Mouse (Mus musculus) heart, embryonic 10.5 days (tissue): ENCODE results near the gene Dnmt3a. TPM values are rescaled to one million over a fixed set of nuclear protein-coding genes. Genes with fewer than 3 reads are reported as not detected.

Experiments used
- DNase-seq: peaks from one replicate; pipeline ENCODE4 v3.0.0-alpha.2; 2017; ENCODE audit warnings: low spot score
- H3K27ac ChIP-seq: fragments of 300-500 bp; sonication (generic); 2 replicates; pipeline ENCODE4 v1.5.1; 2016; ENCODE audit warnings: mild to moderate bottlenecking
- H3K27me3 ChIP-seq: fragments of 300-500 bp; sonication (generic); 2 replicates; pipeline ENCODE4 v1.6.1; 2016; ENCODE audit warnings: mild to moderate bottlenecking; ENCODE audit not compliant: poor library complexity, insufficient read depth, severe bottlenecking
- H3K36me3 ChIP-seq: fragments of 300-500 bp; sonication (generic); 2 replicates; pipeline ENCODE4 v1.6.1; 2016; ENCODE audit warnings: mild to moderate bottlenecking, moderate library complexity
- H3K4me1 ChIP-seq: fragments of 300-500 bp; sonication (generic); 2 replicates; pipeline ENCODE4 v1.6.1; 2016; ENCODE audit warnings: mild to moderate bottlenecking
- H3K4me3 ChIP-seq: fragments of 300-500 bp; sonication (generic); 2 replicates; pipeline ENCODE4 v1.5.1; 2016; ENCODE audit warnings: mild to moderate bottlenecking, moderate library complexity
- H3K9me3 ChIP-seq: fragments of 300-500 bp; sonication (generic); 2 replicates; pipeline ENCODE4 v1.6.1; 2016; ENCODE audit warnings: mild to moderate bottlenecking, moderate library complexity
- WGBS: fragments of 180-500 bp; shearing (Covaris S2); methylation state at CpG from one replicate; pipeline ENCODE4 v1.1.7; 2016; 5-methylcytosine and 5-hydroxymethylcytosine counted together
- polyA plus RNA-seq: library from polyadenylated mRNA; unstranded; fragments of >200 nt; fragmentation: Nextera tagmentation; extraction: Ambion mirVana; gene quantifications from 2 replicates; pipeline ENCODE4 v1.2.1, GENCODE M21; 2016

The Dnmt3a gene
- polyA plus RNA-seq, 1 experiment from 2014 or later, result 154 TPM

DNA sequence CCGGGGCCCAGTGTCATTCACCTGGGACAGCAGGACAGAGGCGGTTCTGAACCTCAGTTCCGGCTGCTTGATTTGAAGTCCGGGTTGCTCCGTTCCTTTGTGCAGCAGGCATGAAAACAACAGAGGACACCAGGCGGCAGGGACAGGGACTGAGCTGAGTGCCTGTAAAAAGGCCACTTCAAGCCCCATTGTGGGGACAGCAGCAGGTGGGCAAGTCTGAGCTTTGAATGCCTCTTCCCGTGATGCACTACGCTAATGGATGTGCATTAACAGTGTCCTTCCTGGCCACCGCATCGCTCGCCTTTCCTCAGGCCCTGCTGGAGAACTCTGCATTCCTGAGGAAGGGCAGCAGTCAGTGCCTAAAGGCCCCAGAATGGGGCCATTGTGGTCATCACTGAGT lies 136.2 kb downstream of the Dnmt3a start:
- H3K27me3 ChIP-seq, result peaks cover 3% of the 10 kb centered on the region; the same call in 1 of the 2 replicates
- no peak for DNase-seq
- H3K4me3 ChIP-seq, result no peak overlapping the region
- H3K36me3 ChIP-seq, result no peaks in the 10 kb centered on the region
- H3K27ac ChIP-seq, result no peak overlapping the region
- H3K4me1 ChIP-seq, result no peaks in the 10 kb centered on the region
- WGBS, result 50% methylated on average over 11 of the region's 11 CpGs
- H3K9me3 ChIP-seq, result no peaks in the 10 kb centered on the region

DNA sequence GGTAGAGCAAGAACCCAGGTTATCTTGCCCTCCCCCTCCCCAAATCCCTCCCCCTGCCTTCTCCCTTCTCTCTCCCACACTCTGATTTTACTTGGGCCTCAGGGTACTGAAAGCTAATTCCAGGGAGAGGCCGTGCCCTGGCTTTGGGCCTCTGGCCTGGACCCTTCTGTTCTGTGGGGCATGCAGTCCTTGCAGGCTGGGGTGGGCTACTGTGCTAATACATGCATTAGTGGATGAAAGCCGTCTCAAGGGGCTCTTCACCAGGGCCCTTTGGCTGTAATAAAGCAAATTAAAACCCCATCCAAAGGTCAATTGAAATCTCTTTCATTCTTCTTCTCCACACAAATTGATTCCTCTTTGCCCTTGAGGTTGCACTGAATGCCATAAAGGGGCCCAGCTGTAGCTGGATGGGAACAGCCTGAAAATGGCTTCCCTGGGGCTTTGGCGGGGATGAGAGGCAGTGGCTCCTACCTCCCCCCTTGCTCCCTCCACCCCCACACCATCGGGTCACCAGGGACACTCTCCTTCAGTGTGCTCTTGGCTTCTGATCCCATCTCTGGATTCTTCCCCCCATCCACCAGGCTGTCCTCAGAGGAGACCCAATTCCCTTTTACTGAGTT lies 138.8 kb downstream of the Dnmt3a start:
- H3K9me3 ChIP-seq, result no peaks in the 10 kb centered on the region
- WGBS, result 70% methylated on average over 4 of the region's 4 CpGs
- H3K36me3 ChIP-seq, result no peaks in the 10 kb centered on the region
- no peak for DNase-seq
- H3K4me3 ChIP-seq, result no peak overlapping the region
- peaks cover 9% of the 10 kb centered on the region; the same call in 1 of the 2 replicates for H3K27me3 ChIP-seq
- H3K27ac ChIP-seq, result no peak overlapping the region
- H3K4me1 ChIP-seq, result no peaks in the 10 kb centered on the region

DNA sequence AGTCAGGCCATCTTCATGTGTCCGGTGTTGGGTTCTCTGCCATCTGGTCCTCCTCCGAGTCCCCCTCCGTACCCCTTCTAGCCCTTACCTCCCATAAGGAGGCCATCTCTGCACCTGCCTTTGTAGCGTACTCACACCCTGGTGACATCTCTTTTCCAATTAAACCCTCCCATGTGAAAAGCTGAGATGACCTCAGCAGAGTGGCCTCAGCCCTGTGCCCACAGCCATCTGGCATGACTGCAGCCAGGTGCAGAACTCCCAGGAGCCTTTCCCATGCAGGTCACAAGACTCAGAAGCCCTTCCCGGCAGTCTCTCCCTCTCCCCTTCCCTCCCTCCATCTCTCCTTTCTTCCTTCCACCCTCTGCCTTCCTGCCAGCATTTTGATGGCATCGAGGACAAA lies 141.7 kb downstream of the Dnmt3a start:
- no peaks in the 10 kb centered on the region for H3K4me1 ChIP-seq
- H3K9me3 ChIP-seq, result no peaks in the 10 kb centered on the region
- no peak overlapping the region for H3K4me3 ChIP-seq
- H3K27ac ChIP-seq, result no peak overlapping the region
- H3K27me3 ChIP-seq, result peaks cover 9% of the 10 kb centered on the region; the same call in 1 of the 2 replicates
- 76% methylated on average over 6 of the region's 6 CpGs for WGBS
- no peaks in the 10 kb centered on the region for H3K36me3 ChIP-seq
- DNase-seq, result no peak

DNA sequence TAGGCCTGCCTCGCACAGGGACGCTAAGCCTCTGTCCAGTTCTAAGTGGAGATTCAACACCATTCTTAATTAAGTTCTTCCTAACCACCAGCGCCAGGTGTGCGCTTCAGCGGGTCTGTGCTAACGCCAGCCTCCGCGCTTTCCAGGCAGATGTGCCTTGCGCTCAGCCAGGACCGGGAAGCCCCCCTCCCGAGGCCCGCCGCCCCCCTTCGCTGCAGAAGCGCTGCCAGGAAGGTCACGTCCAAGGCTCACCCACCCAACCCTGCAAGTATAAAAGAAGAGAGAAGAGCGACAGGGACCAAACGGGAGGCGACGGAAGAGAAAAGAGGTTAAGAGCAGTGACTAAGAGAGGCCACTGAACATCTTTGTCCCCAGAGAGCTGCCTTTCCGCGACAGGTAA lies 148.8 kb downstream of the Dnmt3a start, which contains the start of gene Pomc:
Pomc (plus strand) TSS at position 301 of the 400 bp plus-strand sequence.
- peaks cover 23% of the 10 kb centered on the region for H3K27me3 ChIP-seq
- no peaks in the 10 kb centered on the region for H3K9me3 ChIP-seq
- peaks cover 4% of the 10 kb centered on the region; the same call in 1 of the 2 replicates for H3K4me1 ChIP-seq
- WGBS, result 23% methylated on average over 22 of the region's 22 CpGs
- no peak within 1 kb of the TSS for H3K27ac ChIP-seq
- H3K4me3 ChIP-seq, result no peak within 1 kb of the TSS
- H3K36me3 ChIP-seq, result no peaks in the 10 kb centered on the region
- no peak for DNase-seq

DNA sequence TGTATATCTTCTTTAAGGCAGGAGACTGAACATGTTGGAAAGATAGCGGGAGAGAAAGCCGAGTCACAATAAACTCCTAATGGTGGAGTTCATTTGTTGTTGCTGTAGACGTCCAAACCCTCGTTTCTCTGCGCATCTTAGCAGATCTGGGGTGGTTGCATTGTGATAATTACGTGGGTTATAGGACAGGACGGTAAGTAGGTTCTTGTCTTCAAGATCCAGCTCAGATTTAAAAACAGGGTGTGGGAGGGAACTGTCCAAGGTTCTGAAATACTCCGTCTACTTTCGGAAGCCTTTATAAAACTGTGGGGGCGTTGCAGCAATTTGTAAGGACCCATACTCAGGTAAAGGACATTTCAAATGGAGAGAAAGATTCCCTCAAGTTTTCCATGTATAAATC lies 149.6 kb downstream of the Dnmt3a start:
- DNase-seq, result no peak
- 28% methylated on average over 10 of the region's 10 CpGs for WGBS
- peaks cover 23% of the 10 kb centered on the region for H3K27me3 ChIP-seq
- peaks cover 11% of the 10 kb centered on the region; the same call in 1 of the 2 replicates for H3K4me1 ChIP-seq
- H3K9me3 ChIP-seq, result no peaks in the 10 kb centered on the region
- no peak overlapping the region for H3K27ac ChIP-seq
- H3K4me3 ChIP-seq, result no peak overlapping the region
- no peaks in the 10 kb centered on the region for H3K36me3 ChIP-seq

DNA sequence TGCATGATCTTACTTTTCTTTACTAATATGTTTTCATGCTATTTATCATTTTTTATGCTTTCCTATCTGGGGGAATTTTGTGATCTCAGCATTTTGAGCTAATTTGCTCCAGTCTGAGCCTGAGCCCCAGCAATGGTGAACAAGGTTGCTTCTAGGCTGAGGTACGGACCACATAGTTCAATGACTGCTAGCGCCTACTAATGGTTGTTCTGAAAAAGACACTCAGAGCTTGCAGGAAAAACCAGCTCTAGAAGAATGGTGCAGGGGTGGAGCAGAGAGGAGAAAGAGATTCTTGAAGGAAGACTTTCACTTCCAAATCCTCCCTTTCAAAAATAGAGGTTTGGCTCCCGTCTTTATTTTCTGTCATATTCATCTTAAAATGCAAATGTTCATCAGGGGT lies 150.5 kb downstream of the Dnmt3a start:
- H3K4me1 ChIP-seq, result peaks cover 14% of the 10 kb centered on the region; the same call in 1 of the 2 replicates
- H3K36me3 ChIP-seq, result no peaks in the 10 kb centered on the region
- no peak overlapping the region for H3K4me3 ChIP-seq
- H3K27ac ChIP-seq, result no peak overlapping the region
- peaks cover 23% of the 10 kb centered on the region for H3K27me3 ChIP-seq
- WGBS, result 18% methylated on average over 3 of the region's 3 CpGs
- DNase-seq, result no peak
- H3K9me3 ChIP-seq, result no peaks in the 10 kb centered on the region

DNA sequence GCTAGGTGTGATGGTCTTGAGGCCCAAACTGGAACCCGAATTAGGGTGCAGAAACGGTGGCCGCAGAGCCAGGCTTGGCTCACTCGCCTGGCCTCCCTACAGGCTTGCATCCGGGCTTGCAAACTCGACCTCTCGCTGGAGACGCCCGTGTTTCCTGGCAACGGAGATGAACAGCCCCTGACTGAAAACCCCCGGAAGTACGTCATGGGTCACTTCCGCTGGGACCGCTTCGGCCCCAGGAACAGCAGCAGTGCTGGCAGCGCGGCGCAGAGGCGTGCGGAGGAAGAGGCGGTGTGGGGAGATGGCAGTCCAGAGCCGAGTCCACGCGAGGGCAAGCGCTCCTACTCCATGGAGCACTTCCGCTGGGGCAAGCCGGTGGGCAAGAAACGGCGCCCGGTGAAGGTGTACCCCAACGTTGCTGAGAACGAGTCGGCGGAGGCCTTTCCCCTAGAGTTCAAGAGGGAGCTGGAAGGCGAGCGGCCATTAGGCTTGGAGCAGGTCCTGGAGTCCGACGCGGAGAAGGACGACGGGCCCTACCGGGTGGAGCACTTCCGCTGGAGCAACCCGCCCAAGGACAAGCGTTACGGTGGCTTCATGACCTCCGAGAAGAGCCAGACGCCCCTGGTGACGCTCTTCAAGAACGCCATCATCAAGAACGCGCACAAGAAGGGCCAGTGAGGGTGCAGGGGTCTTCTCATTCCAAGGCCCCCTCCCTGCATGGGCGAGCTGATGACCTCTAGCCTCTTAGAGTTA lies 154.2 kb downstream of the Dnmt3a start:
- H3K4me1 ChIP-seq, result peaks cover 14% of the 10 kb centered on the region; the same call in 1 of the 2 replicates
- H3K36me3 ChIP-seq, result peaks cover 4% of the 10 kb centered on the region
- peak; percentile 97 for DNase-seq
- H3K4me3 ChIP-seq, result peak overlapping the region; percentile 66
- H3K27me3 ChIP-seq, result peaks cover 7% of the 10 kb centered on the region
- H3K27ac ChIP-seq, result peak overlapping the region; percentile 92
- 2% methylated on average over 53 of the region's 53 CpGs for WGBS
- no peaks in the 10 kb centered on the region for H3K9me3 ChIP-seq

DNA sequence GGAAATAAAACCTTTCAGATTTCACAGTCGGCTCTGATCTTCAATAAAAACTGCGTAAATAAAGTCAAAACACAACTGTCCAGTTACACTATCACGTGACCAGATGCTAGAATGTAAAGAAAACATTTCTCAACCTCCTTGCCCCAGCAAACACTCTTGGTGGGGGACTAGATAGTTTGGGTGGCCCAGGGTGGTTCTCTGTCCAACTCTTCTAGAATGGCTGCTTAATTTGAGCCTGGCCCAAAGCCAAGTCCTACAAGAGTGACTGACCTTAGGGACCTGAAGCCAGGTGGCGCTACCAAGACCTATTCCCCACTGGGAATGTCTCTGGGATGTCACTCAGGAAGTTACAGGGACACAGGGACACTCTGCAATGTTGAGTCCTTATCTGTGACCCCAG lies 154.7 kb downstream of the Dnmt3a start:
- peaks cover 10% of the 10 kb centered on the region for H3K36me3 ChIP-seq
- no peak for DNase-seq
- H3K4me3 ChIP-seq, result peak overlapping the region; percentile 66
- no peaks in the 10 kb centered on the region for H3K9me3 ChIP-seq
- peak overlapping the region; percentile 92 for H3K27ac ChIP-seq
- WGBS, result 49% methylated on average over 4 of the region's 4 CpGs
- peaks cover 14% of the 10 kb centered on the region; the same call in 1 of the 2 replicates for H3K4me1 ChIP-seq
- H3K27me3 ChIP-seq, result peaks cover under 1% of the 10 kb centered on the region; the same call in 1 of the 2 replicates

Other genes with a start within 250 kb of the Dnmt3a start
- gene Dtnb, start 233.6 kb upstream of the Dnmt3a start, polyA plus RNA-seq, result 20.3 and 28.7 TPM in 2 replicates
- 3.1 and 4.0 TPM in 2 replicates for gene Pomc, start 148.9 kb downstream of the Dnmt3a start, polyA plus RNA-seq
- 9.9 and 16.0 TPM in 2 replicates for gene Efr3b, start 232.9 kb downstream of the Dnmt3a start, polyA plus RNA-seq